Mouse (Mus musculus): ENCODE measurements around the gene Fut2. TPM values are rescaled to one million over a fixed set of nuclear protein-coding genes. Genes with fewer than 3 reads are reported as not detected.

Gene Fut2
- polyA plus RNA-seq, 1 experiment from 2014 or later: 0.33 TPM

- Histone ChIP-seq H3K9me3 (no peaks in the 10 kb centered on the region), H3K9ac (replicated peaks) (peak overlapping the region; percentile 67), H3K4me3 (peak overlapping the region; percentile 54), H3K4me2 (replicated peaks) (peak overlapping the region; percentile 78), H3K27me3 (peaks cover 73% of the 10 kb centered on the region), H3K36me3 (no peaks in the 10 kb centered on the region), H3K27ac (replicated peaks) (peak overlapping the region; percentile 69), H3K4me1 (peaks cover 12% of the 10 kb centered on the region; the same call in 1 of the 2 replicates)
- WGBS: under 1% methylated on average over 97 of the region's 105 CpGs
- peak; percentile 75 for ATAC-seq (ENCODE audit: low FRiP score, low read depth)
These were observed 37.6 kb downstream of the Fut2 start for GRCm38 (mm10) chr7:45628364-45629294.

- peak within 1 kb of the TSS; percentile 54 for H3K4me3 ChIP-seq
- no peak for ATAC-seq (ENCODE audit: low FRiP score, low read depth)
- peak within 1 kb of the TSS; percentile 69 for H3K27ac ChIP-seq (replicated peaks)
- no peaks in the 10 kb centered on the region for H3K36me3 ChIP-seq
- 86% methylated on average over 9 of the region's 9 CpGs for WGBS
- peak within 1 kb of the TSS; percentile 78 for H3K4me2 ChIP-seq (replicated peaks)
- H3K4me1 ChIP-seq: 0 out of 2 replicates have a peak, but pooled peaks cover 7% of the 10 kb centered on the region
- peaks cover 59% of the 10 kb centered on the region for H3K27me3 ChIP-seq
- H3K9me3 ChIP-seq: no peaks in the 10 kb centered on the region
- peak within 1 kb of the TSS; percentile 67 for H3K9ac ChIP-seq (replicated peaks)
These were observed 38.9 kb downstream of the Fut2 start, which contains the start of gene Rasip1 for GRCm38 (mm10) chr7:45627261-45627660. Gene Rasip1 (plus strand): TSS chr7:45627488.

- 92% methylated on average over 7 of the region's 7 CpGs for WGBS
- H3K4me2 ChIP-seq (replicated peaks): no peak overlapping the region
- H3K36me3 ChIP-seq: no peaks in the 10 kb centered on the region
- peaks cover 53% of the 10 kb centered on the region for H3K27me3 ChIP-seq
- H3K9ac ChIP-seq (replicated peaks): no peak overlapping the region
- no peak overlapping the region for H3K4me3 ChIP-seq
- H3K27ac ChIP-seq (replicated peaks): no peak overlapping the region
- no peaks in the 10 kb centered on the region for H3K9me3 ChIP-seq
- no peak for ATAC-seq (ENCODE audit: low FRiP score, low read depth)
- H3K4me1 ChIP-seq: 0 out of 2 replicates have a peak, but pooled peaks cover 7% of the 10 kb centered on the region
These were observed 39.6 kb downstream of the Fut2 start for GRCm38 (mm10) chr7:45626571-45627076.

- Histone ChIP-seq H3K4me2 (replicated peaks) (no peak overlapping the region), H3K36me3 (no peaks in the 10 kb centered on the region), H3K27me3 (peaks cover 43% of the 10 kb centered on the region), H3K4me1 (0 out of 2 replicates have a peak, but pooled peaks cover 7% of the 10 kb centered on the region), H3K4me3 (no peak overlapping the region), H3K9me3 (no peaks in the 10 kb centered on the region), H3K27ac (replicated peaks) (no peak overlapping the region), H3K9ac (replicated peaks) (no peak overlapping the region)
- ATAC-seq (ENCODE audit: low FRiP score, low read depth): no peak
- 88% methylated on average over 8 of the region's 8 CpGs for WGBS
These were observed 40.7 kb downstream of the Fut2 start for GRCm38 (mm10) chr7:45625481-45625880.

- Histone ChIP-seq H3K4me1 (0 out of 2 replicates have a peak, but pooled peaks cover 7% of the 10 kb centered on the region), H3K27me3 (peaks cover 36% of the 10 kb centered on the region), H3K27ac (replicated peaks) (no peak overlapping the region), H3K4me2 (replicated peaks) (no peak overlapping the region), H3K36me3 (no peaks in the 10 kb centered on the region), H3K9ac (replicated peaks) (no peak overlapping the region), H3K4me3 (no peak overlapping the region), H3K9me3 (no peaks in the 10 kb centered on the region)
- ATAC-seq (ENCODE audit: low FRiP score, low read depth): no peak
- WGBS: 86% methylated on average over 3 of the region's 3 CpGs
These were observed 41.5 kb downstream of the Fut2 start for GRCm38 (mm10) chr7:45624718-45625117.

- no peak overlapping the region for H3K4me3 ChIP-seq
- no peaks in the 10 kb centered on the region for H3K9me3 ChIP-seq
- no peak overlapping the region for H3K9ac ChIP-seq (replicated peaks)
- H3K27me3 ChIP-seq: peaks cover 36% of the 10 kb centered on the region
- 0 out of 2 replicates have a peak, but pooled peaks cover 4% of the 10 kb centered on the region for H3K4me1 ChIP-seq
- no peak overlapping the region for H3K27ac ChIP-seq (replicated peaks)
- H3K36me3 ChIP-seq: no peaks in the 10 kb centered on the region
- ATAC-seq (ENCODE audit: low FRiP score, low read depth): no peak
- no peak overlapping the region for H3K4me2 ChIP-seq (replicated peaks)
- 94% methylated on average over 11 of the region's 11 CpGs for WGBS
These were observed 42.7 kb downstream of the Fut2 start for GRCm38 (mm10) chr7:45623507-45623906.

- ATAC-seq (ENCODE audit: low FRiP score, low read depth): no peak
- Histone ChIP-seq H3K4me2 (replicated peaks) (no peak within 1 kb of the TSS), H3K9me3 (no peaks in the 10 kb centered on the region), H3K27me3 (peaks cover 34% of the 10 kb centered on the region), H3K4me3 (no peak within 1 kb of the TSS), H3K4me1 (no peaks in the 10 kb centered on the region), H3K27ac (replicated peaks) (no peak within 1 kb of the TSS), H3K36me3 (no peaks in the 10 kb centered on the region), H3K9ac (replicated peaks) (no peak within 1 kb of the TSS)
- 37% methylated on average over 9 of the region's 9 CpGs for WGBS
These were observed 44.8 kb downstream of the Fut2 start, which contains the start of gene Izumo1 for GRCm38 (mm10) chr7:45621443-45621842. Gene Izumo1 (plus strand): TSS chr7:45621811.

GRCm38 (mm10) chr7:45619592-45619991 is 46.6 kb downstream of the Fut2 start:
- 96% methylated on average over 5 of the region's 5 CpGs for WGBS

GRCm38 (mm10) chr7:45618316-45618715 is 47.9 kb downstream of the Fut2 start:
- ATAC-seq (ENCODE audit: low FRiP score, low read depth): no peak
- Histone ChIP-seq H3K9ac (replicated peaks) (no peak overlapping the region), H3K36me3 (no peaks in the 10 kb centered on the region), H3K27me3 (peaks cover 46% of the 10 kb centered on the region), H3K4me3 (no peak overlapping the region), H3K9me3 (no peaks in the 10 kb centered on the region), H3K4me2 (replicated peaks) (no peak overlapping the region), H3K4me1 (no peaks in the 10 kb centered on the region; the same call in 1 of the 2 replicates), H3K27ac (replicated peaks) (no peak overlapping the region)
- WGBS: 81% methylated on average over 5 of the region's 5 CpGs

More at GRCm38 (mm10) chr7:45619592-45619991, 46.6 kb downstream of the Fut2 start:
- Histone ChIP-seq H3K9me3 (no peaks in the 10 kb centered on the region), H3K4me3 (no peak overlapping the region), H3K36me3 (no peaks in the 10 kb centered on the region), H3K9ac (replicated peaks) (no peak overlapping the region), H3K27me3 (peaks cover 46% of the 10 kb centered on the region), H3K4me1 (no peaks in the 10 kb centered on the region; the same call in 1 of the 2 replicates), H3K27ac (replicated peaks) (no peak overlapping the region), H3K4me2 (replicated peaks) (no peak overlapping the region)
- no peak for ATAC-seq (ENCODE audit: low FRiP score, low read depth)

GRCm38 (mm10) chr7:45617042-45617695 is 49.0 kb downstream of the Fut2 start, which contains the start of gene Fut1:
Gene Fut1 (plus strand): TSS chr7:45617289.
- Histone ChIP-seq H3K36me3 (no peaks in the 10 kb centered on the region), H3K4me2 (replicated peaks) (no peak within 1 kb of the TSS), H3K4me3 (no peak within 1 kb of the TSS), H3K27ac (replicated peaks) (no peak within 1 kb of the TSS), H3K9ac (replicated peaks) (no peak within 1 kb of the TSS), H3K4me1 (no peaks in the 10 kb centered on the region; the same call in 1 of the 2 replicates), H3K27me3 (peaks cover 46% of the 10 kb centered on the region), H3K9me3 (no peaks in the 10 kb centered on the region)
- 7% methylated on average over 31 of the region's 31 CpGs for WGBS
- ATAC-seq (ENCODE audit: low FRiP score, low read depth): no peak

GRCm38 (mm10) chr7:45616277-45616676 is 49.9 kb downstream of the Fut2 start:
- no peak for ATAC-seq (ENCODE audit: low FRiP score, low read depth)
- H3K27ac ChIP-seq (replicated peaks): no peak overlapping the region
- H3K4me2 ChIP-seq (replicated peaks): no peak overlapping the region
- no peaks in the 10 kb centered on the region for H3K9me3 ChIP-seq
- H3K4me3 ChIP-seq: no peak overlapping the region
- H3K4me1 ChIP-seq: no peaks in the 10 kb centered on the region; the same call in 1 of the 2 replicates
- no peak overlapping the region for H3K9ac ChIP-seq (replicated peaks)
- H3K27me3 ChIP-seq: peaks cover 46% of the 10 kb centered on the region
- H3K36me3 ChIP-seq: no peaks in the 10 kb centered on the region
- 19% methylated on average over 6 of the region's 6 CpGs for WGBS

All from midbrain, embryonic 12.5 days (tissue).